In genomic region chr13:56698391-56698790, GRCm38 (mm10) we compare ENCODE assay signal across 8 mouse cellular contexts. TPM values are rescaled to one million over a fixed set of nuclear protein-coding genes. Genes with fewer than 3 reads are reported as not detected.
DNase-seq lines count a peak whose midpoint lies in the region; ATAC-seq and TF ChIP-seq lines count a peak whose summit lies in the region.

No protein-coding gene starts in this region.

- H3K9me3 ChIP-seq in forebrain, embryonic 13.5 days (replicated peaks), result no peaks in the 10 kb centered on the region
- no peaks in the 10 kb centered on the region for H3K9me3 ChIP-seq in midbrain, embryonic 13.5 days

- 8% methylated on average over 9 of the region's 9 CpGs for WGBS in forebrain, embryonic 13.5 days
- WGBS in midbrain, embryonic 13.5 days, result 21% methylated on average over 9 of the region's 9 CpGs

- no peak for TF ChIP-seq CTCF in brain, embryonic 14.5 days (IDR thresholded peaks at IDR 0.05; ENCODE audit: borderline replicate concordance, extremely low read depth, insufficient read depth, insufficient read length)

- peak overlapping the region; percentile 23 for H3K4me2 ChIP-seq in forebrain, embryonic 13.5 days
- H3K4me2 ChIP-seq in midbrain, embryonic 13.5 days (replicated peaks), result peak overlapping the region; percentile 19

- DNase-seq in heart, adult 11 months, result peak; percentile 77
- DNase-seq in heart, postnatal 4 days, result no peak
- peak; percentile 97 for DNase-seq in brain, embryonic 14.5 days (ENCODE audit: low read depth)
- DNase-seq in layer of hippocampus, adult 18-20 months (ENCODE audit: low spot score in 2 of 2), result peak; percentile 79 to 86
- DNase-seq in adrenal gland, postnatal 4 days (ENCODE audit: low spot score in 2 of 2), result no peak

- peaks cover 34% of the 10 kb centered on the region for H3K4me1 ChIP-seq in forebrain, embryonic 13.5 days
- H3K4me1 ChIP-seq in midbrain, embryonic 13.5 days (replicated peaks), result peaks cover 29% of the 10 kb centered on the region

- TF ChIP-seq POLR2A in brain, embryonic 14.5 days (IDR thresholded peaks at IDR 0.05; ENCODE audit: borderline replicate concordance, extremely low read depth, insufficient read depth, insufficient read length, poor library complexity, severe bottlenecking), result no peak

- no peak overlapping the region for H3K4me3 ChIP-seq in forebrain, embryonic 13.5 days
- no peak overlapping the region for H3K4me3 ChIP-seq in midbrain, embryonic 13.5 days (replicated peaks)

- H3K27ac ChIP-seq in forebrain, embryonic 13.5 days, result peak overlapping the region; percentile 73
- H3K27ac ChIP-seq in midbrain, embryonic 13.5 days, result peak overlapping the region; percentile 65

- H3K27me3 ChIP-seq in forebrain, embryonic 13.5 days, result 0 out of 2 replicates have a peak, but pooled peaks cover 4% of the 10 kb centered on the region
- H3K27me3 ChIP-seq in midbrain, embryonic 13.5 days, result no peaks in the 10 kb centered on the region

- ATAC-seq in forebrain, embryonic 13.5 days, result peak; percentile 78
- 0 out of 2 replicates have a peak, but pooled peaks have one; percentile 9 for ATAC-seq in midbrain, embryonic 13.5 days
- no peak for ATAC-seq in megakaryocyte progenitor cell, adult 5-6 weeks (replicated peaks; ENCODE audit: poor library complexity)

- H3K9ac ChIP-seq in forebrain, embryonic 13.5 days, result no peak overlapping the region
- H3K9ac ChIP-seq in midbrain, embryonic 13.5 days (replicated peaks), result no peak overlapping the region

- H3K36me3 ChIP-seq in forebrain, embryonic 13.5 days (ENCODE audit: poor library complexity, severe bottlenecking), result no peaks in the 10 kb centered on the region
- H3K36me3 ChIP-seq in midbrain, embryonic 13.5 days, result no peaks in the 10 kb centered on the region

RNA-seq across cellular contexts. Expression of gene Smad5, which starts 4.4 kb away (rescaled TPM):
- 10 to 100 TPM; 48.8 to 54.3 TPM for total RNA-seq in heart, postnatal 4 days (2021)
- polyA plus RNA-seq in brain, embryonic 14.5 days (2012; rRNA removed), result 57.2 and 57.5 TPM in 2 replicates
- 32.0 and 36.8 TPM in 2 replicates for polyA plus RNA-seq in forebrain, embryonic 13.5 days (2015; fragmentation: Nextera tagmentation; extraction: Ambion mirVana)
- total RNA-seq in layer of hippocampus, adult 18-20 months (2021), result 10 to 100 TPM; 26.0 to 26.4 TPM
- polyA plus RNA-seq in midbrain, embryonic 13.5 days (2015; fragmentation: Nextera tagmentation; extraction: Ambion mirVana), result 24.8 and 26.5 TPM in 2 replicates
- total RNA-seq in megakaryocyte progenitor cell, adult 5-6 weeks (2015), result 58.7 and 72.0 TPM in 2 replicates
- 22.6 and 32.3 TPM in 2 replicates for total RNA-seq in megakaryocyte progenitor cell, adult 5-6 weeks (2017)
- total RNA-seq in adrenal gland, postnatal 4 days (2021), result 10 to 100 TPM; 80.4 to 81.3 TPM

RNA-seq across cellular contexts. Expression of gene Gm45623, which starts 55.2 kb away (rescaled TPM):
- under 1 TPM in 1 of 2 experiments, not detected in 1; 0.19 TPM for total RNA-seq in heart, postnatal 4 days (2021)
- 1.4 and 1.8 TPM in 2 replicates for polyA plus RNA-seq in brain, embryonic 14.5 days (2012; rRNA removed)
- 0.37 and 0.55 TPM in 2 replicates for polyA plus RNA-seq in forebrain, embryonic 13.5 days (2015; fragmentation: Nextera tagmentation; extraction: Ambion mirVana)
- total RNA-seq in layer of hippocampus, adult 18-20 months (2021), result 1 to 10 TPM; 1.3 to 1.5 TPM
- 0.74 and 1.2 TPM in 2 replicates for polyA plus RNA-seq in midbrain, embryonic 13.5 days (2015; fragmentation: Nextera tagmentation; extraction: Ambion mirVana)
- not detected in 2 replicates for total RNA-seq in megakaryocyte progenitor cell, adult 5-6 weeks (2015)
- total RNA-seq in megakaryocyte progenitor cell, adult 5-6 weeks (2017), result not detected in 2 replicates
- under 1 TPM in 1 of 2 experiments, not detected in 1; 0.28 TPM for total RNA-seq in adrenal gland, postnatal 4 days (2021)

Comparison
In these comparisons a context has a peak if more than half of its experiments do, and no peak if none do; other contexts are left out.
1. DNase-seq: peak in heart, adult 11 months (single experiment), brain, embryonic 14.5 days (single experiment) and layer of hippocampus, adult 18-20 months (2 of 2); none in heart, postnatal 4 days (single experiment) and adrenal gland, postnatal 4 days (0 of 2).